Mouse (Mus musculus): Measurements from ENCODE around the gene Cherp. TPM values are rescaled to one million over a fixed set of nuclear protein-coding genes. Genes with fewer than 3 reads are reported as not detected.
A peak's percentile ranks its signal among the peaks of the same experiment; 100 is the strongest.

The Cherp gene
- total RNA-seq (2014; rRNA removed) (5.3 and 6.7 TPM in 2 replicates), polyA plus RNA-seq (2012; rRNA removed) (16.2 and 22.7 TPM in 2 replicates)

DNA sequence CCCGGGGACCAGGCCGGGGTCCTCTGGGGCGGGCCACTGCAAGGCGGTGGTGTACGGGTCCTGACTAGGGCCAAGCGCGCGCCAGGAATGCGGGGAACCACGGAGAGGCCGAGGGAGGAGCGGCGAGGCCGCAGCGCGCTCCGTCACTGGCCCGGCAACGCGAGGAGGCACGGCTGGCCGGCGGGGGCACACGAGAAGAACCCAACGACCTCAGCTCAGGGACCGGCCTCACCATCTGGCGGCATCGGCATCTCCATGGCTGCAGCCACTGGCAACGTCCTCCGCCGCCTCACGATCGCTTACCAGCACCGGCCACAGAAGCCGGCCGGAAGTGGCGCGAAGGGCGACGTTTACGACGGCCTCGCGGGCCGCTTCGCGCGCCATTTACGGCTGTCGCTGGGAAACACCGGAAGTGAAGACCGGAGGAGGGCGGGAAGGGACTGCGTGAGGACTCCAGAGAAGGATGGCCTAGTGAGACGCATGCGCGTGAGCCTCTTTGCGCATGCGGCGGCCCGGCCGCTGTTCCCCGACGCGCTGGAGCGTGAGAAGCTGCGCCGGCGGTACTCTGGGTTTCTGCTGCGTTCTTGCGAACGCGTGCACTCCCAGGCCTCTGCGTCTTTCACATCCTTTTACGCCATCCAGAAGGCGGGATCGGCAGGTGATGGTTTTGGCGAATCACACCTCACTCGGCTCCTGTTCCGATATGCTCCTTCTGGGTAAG, at the start of gene Cherp:
Cherp (minus strand) TSS at position 401 of the 721 bp plus-strand sequence.
- TF ChIP-seq CTCF (IDR thresholded peaks at IDR 0.05; ENCODE audit: low read depth, low read length) = no peak
- TF ChIP-seq POLR2A (IDR thresholded peaks at IDR 0.05; ENCODE audit: extremely low read depth, insufficient read depth, low read length) = peak; percentile 55
- Histone ChIP-seq H3K4me3 (ENCODE audit: insufficient read depth, low read depth, low read length) (peak within 1 kb of the TSS; percentile 85), H3K9ac (ENCODE audit: low read depth, low read length) (peak within 1 kb of the TSS; percentile 90), H3K79me2 (ENCODE audit: control insufficient read depth, insufficient read depth, low read length) (peaks cover 3% of the 10 kb centered on the region; the same call in 1 of the 2 replicates), H3K36me3 (ENCODE audit: control insufficient read depth, insufficient read depth, low read length) (peaks cover 4% of the 10 kb centered on the region; the same call in 1 of the 2 replicates), H3K27ac (replicated peaks; ENCODE audit: insufficient read depth, low read depth, low read length) (peak within 1 kb of the TSS; percentile 73), H3K4me1 (ENCODE audit: control insufficient read depth, insufficient read depth, low read length) (peaks cover 11% of the 10 kb centered on the region), H3K27me3 (ENCODE audit: control insufficient read depth, insufficient read depth, low read length) (no peaks in the 10 kb centered on the region)
- DNase-seq (ENCODE audit: extremely low read depth, low read depth, low spot score) = peak; percentile 94
- under 1% methylated on average over 80 of the region's 80 CpGs for WGBS

- no peak for TF ChIP-seq CTCF (IDR thresholded peaks at IDR 0.05; ENCODE audit: low read depth, low read length)
- TF ChIP-seq POLR2A (IDR thresholded peaks at IDR 0.05; ENCODE audit: extremely low read depth, insufficient read depth, low read length) = no peak
- H3K4me3 ChIP-seq (ENCODE audit: insufficient read depth, low read depth, low read length) = no peak overlapping the region
These were observed 46.9 kb upstream of the Cherp start for GRCm38 (mm10) chr8:72521888-72522287.

GRCm38 (mm10) chr8:72517421-72517988, 42.5 kb upstream of the Cherp start:
- Histone ChIP-seq H3K79me2 (ENCODE audit: control insufficient read depth, insufficient read depth, low read length) (peaks cover 34% of the 10 kb centered on the region), H3K4me3 (ENCODE audit: insufficient read depth, low read depth, low read length) (no peak overlapping the region), H3K9ac (ENCODE audit: low read depth, low read length) (no peak overlapping the region), H3K4me1 (ENCODE audit: control insufficient read depth, insufficient read depth, low read length) (no peaks in the 10 kb centered on the region), H3K27me3 (ENCODE audit: control insufficient read depth, insufficient read depth, low read length) (no peaks in the 10 kb centered on the region), H3K27ac (replicated peaks; ENCODE audit: insufficient read depth, low read depth, low read length) (no peak overlapping the region), H3K36me3 (ENCODE audit: control insufficient read depth, insufficient read depth, low read length) (no peaks in the 10 kb centered on the region)
- no peak for TF ChIP-seq POLR2A (IDR thresholded peaks at IDR 0.05; ENCODE audit: extremely low read depth, insufficient read depth, low read length)
- TF ChIP-seq CTCF (IDR thresholded peaks at IDR 0.05; ENCODE audit: low read depth, low read length) = no peak
- WGBS = 60% methylated on average over 7 of the region's 7 CpGs
- no peak for DNase-seq (ENCODE audit: extremely low read depth, low read depth, low spot score)

More at GRCm38 (mm10) chr8:72521888-72522287, 46.9 kb upstream of the Cherp start:
- peaks cover 27% of the 10 kb centered on the region; the same call in 1 of the 2 replicates for H3K79me2 ChIP-seq (ENCODE audit: control insufficient read depth, insufficient read depth, low read length)
- no peak for DNase-seq (ENCODE audit: extremely low read depth, low read depth, low spot score)
- no peak overlapping the region for H3K27ac ChIP-seq (replicated peaks; ENCODE audit: insufficient read depth, low read depth, low read length)
- no peak overlapping the region for H3K9ac ChIP-seq (ENCODE audit: low read depth, low read length)
- H3K27me3 ChIP-seq (ENCODE audit: control insufficient read depth, insufficient read depth, low read length) = no peaks in the 10 kb centered on the region
- H3K36me3 ChIP-seq (ENCODE audit: control insufficient read depth, insufficient read depth, low read length) = no peaks in the 10 kb centered on the region
- no peaks in the 10 kb centered on the region for H3K4me1 ChIP-seq (ENCODE audit: control insufficient read depth, insufficient read depth, low read length)

DNA sequence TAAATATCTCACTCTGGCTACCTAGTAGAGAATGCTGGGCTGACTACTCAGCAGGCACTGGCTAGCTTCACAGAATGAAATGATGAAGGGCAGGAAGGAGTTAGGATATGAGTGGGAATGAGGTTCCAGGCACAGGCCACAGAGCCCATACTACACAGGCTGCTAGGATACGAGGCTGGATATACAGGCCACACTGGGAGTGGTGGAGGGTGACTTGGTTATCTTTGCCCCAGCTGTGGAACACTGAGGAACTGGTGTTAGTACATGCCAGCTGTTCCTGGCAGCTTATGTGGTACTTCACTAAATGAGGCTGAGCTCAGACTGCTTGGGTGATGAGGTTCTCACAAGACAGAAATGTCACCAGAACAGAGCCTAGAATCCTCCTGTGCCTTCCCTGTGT, 38.1 kb upstream of the Cherp start:
- Histone ChIP-seq H3K79me2 (ENCODE audit: control insufficient read depth, insufficient read depth, low read length) (peaks cover 45% of the 10 kb centered on the region), H3K36me3 (ENCODE audit: control insufficient read depth, insufficient read depth, low read length) (no peaks in the 10 kb centered on the region), H3K4me1 (ENCODE audit: control insufficient read depth, insufficient read depth, low read length) (peaks cover 18% of the 10 kb centered on the region), H3K27me3 (ENCODE audit: control insufficient read depth, insufficient read depth, low read length) (no peaks in the 10 kb centered on the region), H3K4me3 (ENCODE audit: insufficient read depth, low read depth, low read length) (no peak overlapping the region), H3K9ac (ENCODE audit: low read depth, low read length) (no peak overlapping the region), H3K27ac (replicated peaks; ENCODE audit: insufficient read depth, low read depth, low read length) (no peak overlapping the region)
- WGBS = 84% methylated on average over 1 of the region's 1 CpGs
- TF ChIP-seq POLR2A (IDR thresholded peaks at IDR 0.05; ENCODE audit: extremely low read depth, insufficient read depth, low read length) (no peak), CTCF (IDR thresholded peaks at IDR 0.05; ENCODE audit: low read depth, low read length) (no peak)
- DNase-seq (ENCODE audit: extremely low read depth, low read depth, low spot score) = no peak

DNA sequence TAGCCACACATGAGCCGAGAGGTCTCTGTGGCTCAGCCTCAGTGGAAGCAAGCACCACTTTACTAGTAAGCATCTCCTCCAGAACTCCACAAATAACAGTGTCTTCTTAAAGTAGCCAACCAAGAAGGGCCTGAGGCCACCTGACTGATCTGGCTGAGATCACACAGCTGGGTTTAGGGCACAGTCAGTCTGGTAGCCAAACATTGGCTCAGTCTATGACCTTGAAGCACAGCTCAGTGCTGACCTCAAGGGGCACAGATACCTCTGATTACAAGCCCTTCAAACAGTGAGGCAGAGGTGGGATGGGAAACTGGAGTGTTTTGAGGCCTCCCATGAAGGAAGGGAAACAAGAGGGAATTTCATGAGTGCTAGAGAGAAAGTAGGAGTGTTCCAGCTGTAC, 37.6 kb upstream of the Cherp start:
- Histone ChIP-seq H3K9ac (ENCODE audit: low read depth, low read length) (no peak overlapping the region), H3K27me3 (ENCODE audit: control insufficient read depth, insufficient read depth, low read length) (no peaks in the 10 kb centered on the region), H3K4me3 (ENCODE audit: insufficient read depth, low read depth, low read length) (no peak overlapping the region), H3K36me3 (ENCODE audit: control insufficient read depth, insufficient read depth, low read length) (no peaks in the 10 kb centered on the region), H3K4me1 (ENCODE audit: control insufficient read depth, insufficient read depth, low read length) (peaks cover 22% of the 10 kb centered on the region), H3K79me2 (ENCODE audit: control insufficient read depth, insufficient read depth, low read length) (peaks cover 45% of the 10 kb centered on the region), H3K27ac (replicated peaks; ENCODE audit: insufficient read depth, low read depth, low read length) (no peak overlapping the region)
- 90% methylated on average over 1 of the region's 1 CpGs for WGBS
- TF ChIP-seq CTCF (IDR thresholded peaks at IDR 0.05; ENCODE audit: low read depth, low read length) = no peak
- TF ChIP-seq POLR2A (IDR thresholded peaks at IDR 0.05; ENCODE audit: extremely low read depth, insufficient read depth, low read length) = no peak
- DNase-seq (ENCODE audit: extremely low read depth, low read depth, low spot score) = peak; percentile 24

- H3K9ac ChIP-seq (ENCODE audit: low read depth, low read length) = no peak overlapping the region
- no peak for DNase-seq (ENCODE audit: extremely low read depth, low read depth, low spot score)
- no peak overlapping the region for H3K27ac ChIP-seq (replicated peaks; ENCODE audit: insufficient read depth, low read depth, low read length)
- H3K4me3 ChIP-seq (ENCODE audit: insufficient read depth, low read depth, low read length) = no peak overlapping the region
- H3K27me3 ChIP-seq (ENCODE audit: control insufficient read depth, insufficient read depth, low read length) = no peaks in the 10 kb centered on the region
- TF ChIP-seq POLR2A (IDR thresholded peaks at IDR 0.05; ENCODE audit: extremely low read depth, insufficient read depth, low read length) (no peak), CTCF (IDR thresholded peaks at IDR 0.05; ENCODE audit: low read depth, low read length) (no peak)
- peaks cover 30% of the 10 kb centered on the region for H3K4me1 ChIP-seq (ENCODE audit: control insufficient read depth, insufficient read depth, low read length)
- peaks cover 57% of the 10 kb centered on the region for H3K79me2 ChIP-seq (ENCODE audit: control insufficient read depth, insufficient read depth, low read length)
- no peaks in the 10 kb centered on the region for H3K36me3 ChIP-seq (ENCODE audit: control insufficient read depth, insufficient read depth, low read length)
- WGBS = 94% methylated on average over 1 of the region's 1 CpGs
These were observed 32.5 kb upstream of the Cherp start for GRCm38 (mm10) chr8:72507505-72507904.

Measured in liver, adult 2 months (tissue).